8 mouse cellular contexts compared by ENCODE assay signal in the genomic region with DNA sequence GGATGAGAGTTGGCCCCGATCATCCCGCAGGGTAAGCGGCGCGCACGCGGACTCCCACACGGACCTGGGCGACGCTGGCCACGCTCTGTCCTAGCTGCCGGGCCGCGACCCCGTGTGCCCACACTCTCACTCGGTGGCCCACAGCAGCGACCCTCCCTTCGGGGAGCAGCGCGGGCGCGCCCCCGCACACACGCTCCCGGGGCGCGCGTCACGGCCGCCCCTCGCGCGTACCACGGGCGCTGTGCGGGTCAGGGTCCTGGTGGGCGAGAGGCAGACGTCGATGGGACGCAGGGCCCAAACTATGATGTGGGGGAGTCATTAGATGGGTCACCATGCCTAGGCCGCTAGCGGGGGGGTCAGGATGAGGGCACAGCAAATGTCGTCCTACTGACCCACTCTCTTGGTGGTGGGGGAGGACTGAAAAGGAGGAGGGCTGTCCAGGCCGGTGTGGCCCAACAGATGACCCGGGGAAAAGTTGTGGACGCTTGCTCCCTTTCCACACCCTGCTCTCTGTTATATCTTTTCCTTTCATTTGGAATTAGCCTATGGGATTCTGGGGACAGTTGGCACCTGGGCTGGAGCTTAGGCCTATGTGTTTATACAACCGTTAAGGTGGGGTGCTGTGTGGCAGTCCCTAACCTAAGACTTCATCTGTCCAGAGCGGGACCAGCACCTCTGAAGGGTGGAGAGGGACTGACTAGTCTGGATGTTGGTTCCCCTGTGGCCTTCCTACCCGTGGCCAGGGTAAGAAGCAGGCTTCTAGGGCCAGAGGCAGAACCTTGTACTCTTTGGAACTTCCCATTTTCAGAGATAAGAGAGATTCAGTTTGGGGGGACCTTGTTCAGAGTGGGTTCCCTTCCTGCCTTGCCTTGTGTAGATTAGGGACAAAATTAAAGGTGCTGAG. TPM values are rescaled to one million over a fixed set of nuclear protein-coding genes. Genes with fewer than 3 reads are reported as not detected.
DNase-seq lines count a peak whose midpoint lies in the region; ATAC-seq and TF ChIP-seq lines count a peak whose summit lies in the region.

No protein-coding gene starts in this region.

- DNase-seq in cerebellum, postnatal 4 days (ENCODE audit: low spot score in 2 of 2) = no peak
- DNase-seq in 3T3-L1 (ENCODE audit: low read depth, low spot score) = peak; percentile 36
- DNase-seq in cerebellum, adult 8-10 months = peak; percentile 59
- no peak for DNase-seq in liver, embryonic 13.5 days
- DNase-seq in urinary bladder, postnatal 4 days (ENCODE audit: low spot score in 2 of 2) = no peak

- no peak for TF ChIP-seq POLR2A in olfactory bulb, adult 2 months (IDR thresholded peaks at IDR 0.05; ENCODE audit: insufficient read depth, low read depth, low read length)

- H3K27me3 ChIP-seq in heart, embryonic 16.5 days (ENCODE audit: control insufficient read depth, insufficient read depth, low read length) = no peaks in the 10 kb centered on the region
- no peaks in the 10 kb centered on the region for H3K27me3 ChIP-seq in liver, embryonic 13.5 days

- no peak for TF ChIP-seq CTCF in olfactory bulb, adult 2 months (IDR thresholded peaks at IDR 0.05; ENCODE audit: insufficient read depth, low read depth, low read length)

- H3K4me2 ChIP-seq in heart, embryonic 16.5 days (ENCODE audit: low read depth, low read length) = peak overlapping the region; percentile 80
- H3K4me2 ChIP-seq in liver, embryonic 13.5 days = peak overlapping the region; percentile 98

- H3K36me3 ChIP-seq in heart, embryonic 16.5 days (ENCODE audit: control insufficient read depth, insufficient read depth) = no peaks in the 10 kb centered on the region
- no peaks in the 10 kb centered on the region for H3K36me3 ChIP-seq in liver, embryonic 13.5 days

- no peaks in the 10 kb centered on the region for H3K9me3 ChIP-seq in heart, embryonic 16.5 days (replicated peaks; ENCODE audit: control insufficient read depth, low read length)
- peaks cover 4% of the 10 kb centered on the region; the same call in 1 of the 2 replicates for H3K9me3 ChIP-seq in liver, embryonic 13.5 days (replicated peaks)

- H3K4me1 ChIP-seq in heart, embryonic 16.5 days (ENCODE audit: control insufficient read depth, insufficient read depth, low read length) = peaks cover 41% of the 10 kb centered on the region
- peaks cover 95% of the 10 kb centered on the region for H3K4me1 ChIP-seq in liver, embryonic 13.5 days (replicated peaks)
- peaks cover 29% of the 10 kb centered on the region for H3K4me1 ChIP-seq in olfactory bulb, adult 2 months (ENCODE audit: control insufficient read depth, insufficient read depth, low read length)

- peak overlapping the region; percentile 91 for H3K9ac ChIP-seq in heart, embryonic 16.5 days (ENCODE audit: low read length)
- peak overlapping the region; percentile 98 for H3K9ac ChIP-seq in liver, embryonic 13.5 days

- H3K27ac ChIP-seq in heart, embryonic 16.5 days (ENCODE audit: low read length) = peak overlapping the region; percentile 88
- H3K27ac ChIP-seq in liver, embryonic 13.5 days = peak overlapping the region; percentile 93
- H3K27ac ChIP-seq in olfactory bulb, adult 2 months (ENCODE audit: insufficient read depth, low read depth, low read length) = peak overlapping the region; percentile 31

- WGBS in heart, embryonic 16.5 days = 1% methylated on average over 49 of the region's 49 CpGs
- 2% methylated on average over 46 of the region's 49 CpGs for whole genome bisulfite sequencing in liver, embryonic 13.5 days (ENCODE audit: insufficient replicate concordance)
- WGBS in olfactory bulb, adult 2 months = 2% methylated on average over 48 of the region's 49 CpGs

- H3K4me3 ChIP-seq in heart, embryonic 16.5 days (ENCODE audit: low read length) = peak overlapping the region; percentile 80
- H3K4me3 ChIP-seq in liver, embryonic 13.5 days (replicated peaks) = peak overlapping the region; percentile 95
- peak overlapping the region; percentile 86 for H3K4me3 ChIP-seq in olfactory bulb, adult 2 months (ENCODE audit: insufficient read depth, low read depth, low read length)

- 0 out of 2 replicates have a peak, but pooled peaks have one; percentile 13 for ATAC-seq in cerebellum, adult (ENCODE audit: insufficient number of reproducible peaks, low FRiP score, low TSS enrichment)
- peak; percentile 30 for ATAC-seq in heart, embryonic 16.5 days (replicated peaks; ENCODE audit: extremely low read depth, insufficient read depth, low FRiP score)
- peak; percentile 24 for ATAC-seq in liver, embryonic 13.5 days (ENCODE audit: low read depth)

RNA-seq across cellular contexts. Expression of a gene that starts 1.7 kb away (rescaled TPM):
- 18.7 and 22.2 TPM in 2 replicates for polyA plus RNA-seq in heart, embryonic 16.5 days (2015; fragmentation: Nextera tagmentation; extraction: Ambion mirVana)
- 6.8 and 7.0 TPM in 2 replicates for polyA plus RNA-seq in liver, embryonic 13.5 days (2015; fragmentation: Nextera tagmentation; extraction: Ambion mirVana)
- not detected in 2 replicates for polyA plus RNA-seq in olfactory bulb, adult 2 months (2012; ENCODE audit: insufficient read depth, insufficient read length, low replicate concordance, missing spikeins)

RNA-seq across cellular contexts. Expression of a gene that starts 25.6 kb away (rescaled TPM):
- 1.7 TPM in 2 replicates for polyA plus RNA-seq in heart, embryonic 16.5 days (2015; fragmentation: Nextera tagmentation; extraction: Ambion mirVana)
- 0.06 and 0.20 TPM in 2 replicates for polyA plus RNA-seq in liver, embryonic 13.5 days (2015; fragmentation: Nextera tagmentation; extraction: Ambion mirVana)
- polyA plus RNA-seq in olfactory bulb, adult 2 months (2012; ENCODE audit: insufficient read depth, insufficient read length, low replicate concordance, missing spikeins) = not detected in 2 replicates

Comparison
In these comparisons a context has a peak if more than half of its experiments do, and no peak if none do; other contexts are left out.
1. DNase-seq: peak in 3T3-L1 (single experiment) and cerebellum, adult 8-10 months (single experiment); none in cerebellum, postnatal 4 days (0 of 2), liver, embryonic 13.5 days (single experiment) and urinary bladder, postnatal 4 days (0 of 2).
2. H3K27ac ChIP-seq: peak in every context shown above with its lines; median percentile 93 in liver, embryonic 13.5 days; 88 in heart, embryonic 16.5 days; 31 in olfactory bulb, adult 2 months.
3. Peak in every context shown above with its lines, with median percentiles within 50 percentile points of each other: ATAC-seq and H3K4me3 ChIP-seq.